Mouse (Mus musculus): Measurements from ENCODE around the gene Fosl2.

DNA sequence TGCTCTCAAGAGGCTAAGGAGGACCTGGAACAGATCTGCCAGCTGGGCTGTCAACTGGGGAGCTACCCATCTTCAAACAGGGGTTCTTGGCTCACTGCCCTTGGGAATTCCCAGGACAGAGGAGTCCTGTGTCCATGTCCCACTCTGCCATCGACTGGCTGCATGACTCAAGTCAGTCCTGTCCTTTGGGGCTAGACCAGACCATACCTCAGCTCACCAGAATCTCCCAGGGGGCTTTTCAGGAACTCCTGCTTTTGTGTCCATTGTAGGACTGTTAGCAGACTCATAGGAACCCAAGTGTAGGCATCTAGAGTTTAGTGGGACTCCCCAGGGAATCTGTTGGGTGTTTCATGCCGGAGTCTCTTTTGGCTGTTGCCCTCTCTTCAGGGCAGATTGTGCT is 49.6 kb upstream of the Fosl2 start:
- no peak for TF ChIP-seq CTCF (IDR thresholded peaks at IDR 0.05; ENCODE audit: borderline replicate concordance, insufficient read depth, low read length)
- TF ChIP-seq POLR2A (IDR thresholded peaks at IDR 0.05; ENCODE audit: low read depth, low read length) = no peak
